Mouse (Mus musculus) thymus, postnatal 10 days (tissue): ENCODE measurements at regions not wholly inside any gene's neighbourhood (a gene's known extent, or its start where the extent isn't known, plus 50 kb on each side); places are given as distances from the start of the nearest gene placed in this dataset.
A peak's percentile ranks its signal among the peaks of the same experiment; 100 is the strongest.

Experiments
- DNase-seq, 2 experiments: peaks; one replicate each; pipeline ENCODE4 v3.0.0; 2021; ENCODE audit warnings: low spot score in 2 of 2

DNA sequence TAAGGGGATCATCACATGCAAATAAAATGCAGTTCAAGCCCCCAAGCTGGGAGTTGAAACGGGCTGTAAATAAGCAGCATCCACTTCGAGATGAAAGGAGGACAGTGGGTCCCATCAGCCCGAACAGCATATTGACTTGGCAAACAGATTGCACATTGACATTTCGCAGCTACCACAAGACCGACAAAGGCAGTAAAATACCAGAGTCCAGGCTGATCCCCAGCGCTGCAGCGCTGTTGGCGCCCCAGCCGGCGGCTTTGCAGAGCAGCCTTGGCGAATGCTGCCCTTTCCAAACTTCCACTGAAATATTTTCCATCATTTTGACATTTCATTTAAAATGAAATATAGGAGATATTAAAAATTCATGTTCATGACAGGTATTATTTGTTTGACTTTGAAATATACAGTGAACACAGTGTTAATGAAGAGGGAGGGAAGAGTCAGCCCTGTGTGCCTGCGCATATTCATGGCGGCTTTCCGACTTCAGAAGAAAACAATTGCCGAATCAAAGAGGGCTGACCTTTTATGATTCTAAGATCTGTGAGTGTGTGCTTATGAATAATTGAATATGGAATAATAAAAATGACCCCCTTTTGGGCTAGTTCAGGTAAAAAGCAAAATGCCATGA, 98.4 kb downstream of the Sqor start:
- DNase-seq = no peak

DNA sequence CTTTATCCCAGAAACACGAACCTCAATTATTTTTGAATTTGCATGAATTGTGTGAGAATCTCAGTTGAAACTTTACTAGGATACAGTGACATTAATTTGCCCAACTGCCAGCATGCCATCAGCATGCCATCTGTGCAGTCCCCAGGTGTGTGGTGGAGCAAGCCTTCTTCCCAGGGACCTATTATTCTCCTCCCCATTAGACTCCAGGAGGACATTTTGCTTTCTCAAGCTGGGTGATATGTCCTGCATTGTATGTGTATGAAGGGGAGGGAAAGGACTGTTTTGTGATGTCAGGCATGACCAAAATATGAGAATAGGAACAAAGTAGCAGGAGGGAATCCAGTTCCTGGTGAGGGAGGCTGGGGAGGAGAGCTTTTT, 98.9 kb downstream of the Sqor start:
- no peak for DNase-seq

DNA sequence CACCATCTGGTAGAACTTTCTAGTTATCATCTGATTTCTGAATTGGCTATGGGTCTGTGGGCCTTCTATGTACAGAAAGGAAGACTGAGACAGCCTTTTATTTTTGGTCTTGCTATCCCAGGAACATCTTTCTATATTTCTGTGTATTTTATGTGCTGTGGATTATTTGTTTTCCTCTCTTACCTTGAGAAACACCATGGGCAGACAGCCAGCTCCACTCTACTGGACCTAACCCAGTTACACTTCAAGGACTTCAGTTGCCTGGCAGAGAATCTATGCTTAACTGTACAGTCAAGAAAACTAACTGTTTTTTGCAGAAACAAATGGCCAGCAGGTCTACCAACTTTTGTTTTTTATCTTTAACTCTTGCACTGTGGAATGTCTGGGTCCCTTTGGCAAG, 122.1 kb downstream of the Sqor start:
- DNase-seq = no peak

DNA sequence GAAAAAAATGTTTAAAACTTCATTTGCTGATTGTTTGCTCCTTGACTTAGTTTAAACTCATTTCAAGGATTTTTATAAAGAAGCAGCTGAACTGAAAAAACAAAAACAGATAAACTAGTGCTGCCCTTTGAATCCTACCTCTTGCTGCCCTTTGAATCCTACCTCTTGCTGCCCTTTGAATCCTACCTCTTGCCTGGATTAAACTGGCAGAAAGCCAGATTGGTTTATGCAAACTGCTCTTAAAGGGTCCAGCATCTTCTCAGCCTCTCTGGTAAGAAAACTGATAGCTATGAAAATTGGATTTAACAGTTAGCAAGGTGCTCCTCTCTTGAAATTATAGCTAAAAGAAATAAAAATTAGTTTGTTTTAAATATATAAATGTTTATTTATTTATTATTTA, 122.5 kb downstream of the Sqor start:
- no peak for DNase-seq

DNA sequence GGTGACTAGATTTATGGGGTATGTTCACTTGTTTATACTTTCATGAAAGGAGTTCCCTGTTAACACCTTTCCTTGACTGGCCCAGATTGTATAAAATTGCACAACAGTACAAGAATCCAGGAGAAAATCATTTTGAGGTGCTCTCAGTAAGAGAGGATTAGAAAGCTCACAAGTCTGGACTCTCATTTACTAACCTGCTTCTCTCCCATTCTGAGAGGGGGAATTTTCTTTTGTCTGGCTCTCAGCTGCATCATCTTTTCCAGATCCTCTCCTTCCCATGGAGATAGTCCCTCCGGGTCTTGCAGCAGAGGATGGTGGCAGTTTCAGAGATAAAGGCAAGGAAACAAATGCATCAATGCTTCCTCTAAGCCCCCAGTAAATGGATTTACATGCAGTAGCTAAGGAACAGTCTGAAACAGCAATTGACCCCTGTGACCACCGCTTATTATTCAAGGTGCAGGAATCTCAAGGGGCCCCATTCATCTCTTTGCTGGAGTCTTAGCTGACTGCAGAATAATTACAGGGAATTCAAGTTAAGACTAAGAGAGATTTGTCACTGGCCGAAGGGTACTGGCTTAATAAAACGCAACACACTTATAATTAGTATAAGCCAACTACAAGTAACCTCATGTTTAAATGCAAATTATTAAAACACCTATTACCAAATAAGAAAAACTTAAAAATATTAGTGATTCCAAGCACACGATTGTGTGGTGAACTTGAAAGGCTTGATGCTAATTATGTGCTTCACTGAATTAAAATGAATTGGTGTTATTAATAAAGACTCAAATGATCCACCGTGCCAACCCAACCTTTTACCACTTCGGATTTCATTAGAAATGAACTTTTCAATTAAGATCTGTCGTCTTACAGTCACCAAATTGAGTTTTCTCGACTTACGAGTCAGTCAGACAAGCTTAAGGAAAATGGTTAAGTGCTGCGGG, 140.4 kb downstream of the Sqor start:
- no peak for DNase-seq

DNA sequence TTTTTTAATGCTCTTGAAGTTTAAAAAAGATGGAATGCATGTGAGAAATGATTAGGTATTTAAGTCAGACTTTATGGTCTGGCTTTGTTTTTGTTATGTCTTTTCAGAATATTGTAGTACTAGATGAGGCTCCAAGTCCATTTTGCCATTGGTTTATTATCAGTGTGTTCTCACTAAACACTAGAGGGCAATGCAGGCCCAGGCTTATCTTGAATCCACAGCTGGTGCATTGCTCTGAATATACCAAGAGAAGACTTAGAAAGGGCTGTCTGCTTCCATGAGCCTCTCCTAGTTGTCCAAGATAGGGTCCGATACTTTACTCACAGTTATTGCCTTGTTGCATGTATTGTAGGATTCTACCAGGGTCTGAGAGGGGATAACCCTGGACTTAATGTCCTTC, 151.7 kb downstream of the Sqor start:
- DNase-seq = no peak

DNA sequence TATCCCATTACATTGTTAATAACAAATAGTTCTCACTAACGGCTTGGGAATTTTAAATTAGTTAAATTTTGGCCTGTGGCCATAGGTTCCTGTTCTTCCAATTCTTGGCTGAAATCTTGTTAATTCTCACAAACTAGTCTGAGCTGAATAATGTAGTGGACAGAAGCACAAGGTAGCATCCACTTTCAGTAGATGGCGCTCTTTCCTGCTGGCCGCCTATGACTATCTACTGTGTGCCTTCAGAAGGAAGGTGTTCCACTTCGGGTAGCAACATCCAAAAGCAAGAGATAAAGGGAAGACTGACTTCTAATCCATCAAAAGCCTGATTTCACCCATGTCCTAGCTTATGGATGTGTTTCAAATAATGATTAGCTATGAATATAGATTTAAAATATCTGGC, 172.9 kb downstream of the Sqor start:
- DNase-seq = peak in 1 of 2 experiments; percentile 7

DNA sequence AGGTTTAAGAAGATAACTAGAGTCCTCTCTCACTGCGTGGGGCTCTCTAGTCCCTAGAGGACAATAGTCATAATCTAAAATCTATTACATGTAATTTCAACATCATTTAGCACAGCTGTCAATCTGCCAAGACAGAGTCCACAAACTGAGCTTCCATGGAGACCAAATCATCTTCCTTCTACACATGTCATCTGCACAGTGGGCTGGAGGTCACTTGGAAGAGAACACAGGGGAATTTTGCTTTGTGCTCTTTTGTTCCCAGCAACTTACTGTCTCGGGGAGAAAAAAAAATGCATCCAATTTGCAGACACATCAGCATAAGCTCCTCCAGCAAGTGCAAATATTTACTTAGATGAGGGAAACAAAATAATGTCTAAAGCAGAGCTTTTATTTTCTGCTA, 179.8 kb downstream of the Sqor start:
- DNase-seq = no peak

DNA sequence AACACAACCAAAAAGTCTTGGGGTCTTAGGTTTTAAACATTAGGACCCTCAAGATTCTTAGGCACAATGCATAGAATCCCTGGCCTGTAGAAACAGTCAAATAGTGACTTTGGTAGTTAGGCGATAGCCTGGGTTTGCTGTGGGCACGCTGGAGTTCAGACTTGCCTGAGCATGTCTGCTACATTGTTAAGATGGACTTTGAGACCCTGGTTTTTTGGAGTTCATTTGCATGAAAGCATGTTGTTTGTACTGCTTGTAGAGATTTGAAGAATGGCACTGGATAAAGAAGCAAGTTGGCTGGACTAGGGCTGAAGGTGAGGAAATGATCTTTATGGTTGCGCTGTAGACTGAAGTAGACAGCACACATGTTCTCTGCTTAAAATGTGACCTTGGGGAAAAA, 180.9 kb downstream of the Sqor start:
- DNase-seq = no peak

DNA sequence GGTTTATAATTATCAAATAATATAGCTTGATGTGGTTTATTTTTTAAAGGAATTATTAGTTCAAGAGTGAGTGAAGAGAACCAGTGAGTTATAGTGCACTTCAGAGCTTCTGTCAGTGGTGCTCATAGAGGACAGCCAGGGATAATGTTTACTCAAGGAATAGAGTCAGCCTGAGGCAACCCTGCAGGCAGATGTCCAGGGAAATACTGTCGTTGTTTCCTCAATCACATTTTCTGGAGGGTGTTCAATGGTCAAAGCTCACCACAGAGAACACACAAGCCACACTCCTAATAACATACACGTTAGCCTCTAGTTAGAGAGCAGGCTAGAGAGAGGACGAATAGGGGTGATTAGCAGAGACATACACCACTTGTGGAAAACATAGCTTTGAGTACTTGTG, 184.0 kb downstream of the Sqor start:
- DNase-seq = no peak

DNA sequence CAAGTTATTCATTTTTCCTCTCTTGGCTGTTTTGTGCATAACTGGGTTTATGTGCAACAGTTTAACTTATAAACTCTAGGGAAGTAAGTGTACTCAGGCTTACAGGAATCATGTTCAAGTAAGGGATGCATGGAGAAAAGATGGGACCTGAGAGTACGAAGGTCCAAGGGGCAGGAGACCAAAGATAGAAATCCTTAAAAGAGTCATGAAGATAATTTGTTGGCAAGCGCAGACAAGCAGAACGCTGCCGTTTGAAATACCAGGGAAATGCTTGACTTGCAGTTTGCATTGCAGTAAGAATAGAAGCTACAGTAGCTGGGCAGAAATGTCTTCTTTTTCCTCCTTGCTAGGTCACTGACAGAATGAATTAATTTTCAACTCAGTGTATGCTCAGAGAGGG, 196.7 kb downstream of the Sqor start:
- DNase-seq = no peak

DNA sequence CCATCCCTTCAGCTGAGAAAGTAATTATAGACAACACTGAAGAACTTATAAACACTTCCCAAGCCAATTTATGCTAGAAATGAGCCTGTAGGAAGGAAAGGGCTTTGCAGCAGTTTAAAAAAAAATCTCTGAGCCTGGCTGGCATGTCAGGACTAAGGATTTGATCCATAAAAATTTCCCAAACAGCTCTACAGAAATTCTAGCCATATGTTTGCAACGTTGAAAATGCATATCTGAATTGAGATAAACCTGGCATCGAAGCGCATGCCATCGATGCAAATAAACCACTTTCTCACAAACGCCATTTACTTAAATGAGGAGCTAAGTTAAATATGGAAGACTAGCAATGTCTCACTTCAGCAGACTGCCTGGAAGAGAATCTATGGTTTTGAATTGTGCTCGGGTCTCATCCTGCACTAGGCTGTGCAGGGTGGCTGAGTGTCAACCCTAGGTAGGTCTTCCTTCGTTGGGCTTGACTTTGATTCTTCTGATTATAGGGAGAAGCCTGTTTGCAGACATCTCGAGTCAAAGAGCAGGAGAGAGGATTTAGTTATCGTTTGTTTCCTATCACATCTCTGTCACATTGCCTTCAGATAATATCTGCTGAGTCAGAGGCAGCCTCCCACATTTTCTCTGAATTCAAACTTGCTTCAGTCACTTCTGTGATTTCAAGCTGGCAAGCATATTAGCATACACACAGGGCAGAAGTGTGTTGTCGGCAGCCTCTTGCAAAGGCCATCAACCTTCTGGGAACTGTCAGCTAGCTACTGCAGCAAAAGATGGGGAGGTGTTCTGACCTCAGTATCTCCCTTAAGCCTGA, 204.0 kb downstream of the Sqor start:
- DNase-seq = no peak
